ENCODE assay signal across 19 mouse cellular contexts in genomic region chr9:65529659-65530058, GRCm38 (mm10). TPM values are rescaled to one million over a fixed set of nuclear protein-coding genes. Genes with fewer than 3 reads are reported as not detected.
DNase-seq lines count a peak whose midpoint lies in the region; ATAC-seq lines count a peak whose summit lies in the region.
"Had no signal": no experiment of that assay in that cellular context is flagged by ENCODE, and none has a peak within 500 bp of the region (broad histone marks: within the 10 kb centered on the region; RNA-seq: fewer than 3 reads in every experiment).

No protein-coding gene starts in this region.

- peak; percentile 87 to 92 for DNase-seq in adrenal gland, adult (ENCODE audit: inconsistent age in 2 of 2, low spot score in 1 of 2)
- DNase-seq in adrenal gland, postnatal 4 days (ENCODE audit: low spot score in 2 of 2): no peak
- DNase-seq in adrenal gland, postnatal 10 days: peak; percentile 71
- DNase-seq in left cerebral cortex, postnatal 4 days: no peak
- no peak for DNase-seq in retina, postnatal 1 day
- DNase-seq: gastrocnemius, adult 2 months; kidney, postnatal 10 days; right cerebral cortex, postnatal 14 days; thymus, postnatal 14 days had no signal

- peak; percentile 90 for ATAC-seq in erythroid progenitor cell, adult 5-6 weeks (replicated peaks; ENCODE audit: low FRiP score, poor library complexity, severe bottlenecking)
- ATAC-seq in megakaryocyte progenitor cell, adult 5-6 weeks (replicated peaks; ENCODE audit: poor library complexity): peak; percentile 48
- ATAC-seq in CD4-positive, CD25-positive, alpha-beta regulatory T cell, adult 4 months: no peak
- ATAC-seq: forebrain, embryonic 13.5 days; intestine, embryonic 16.5 days had no signal

- intact Hi-C loops in left cerebral cortex, postnatal 4 days (cut with DNase I): no loop called here

RNA-seq across cellular contexts. Expression of gene Ankdd1a, which starts 9.7 kb away (rescaled TPM):
- 1 to 10 TPM; 1.1 to 1.3 TPM for total RNA-seq in adrenal gland, postnatal 4 days (2021)
- under 1 TPM in 1 of 2 experiments, not detected in 1; 0.45 TPM for total RNA-seq in adrenal gland, postnatal 10 days (2021)
- not detected in 2 replicates for total RNA-seq in erythroid progenitor cell, adult 5-6 weeks (2015; ENCODE audit: low replicate concordance)
- not detected in 2 replicates for total RNA-seq in erythroid progenitor cell, adult 5-6 weeks (2017; ENCODE audit: low replicate concordance)
- total RNA-seq in megakaryocyte progenitor cell, adult 5-6 weeks (2015): not detected in 2 replicates
- not detected in 2 replicates for total RNA-seq in megakaryocyte progenitor cell, adult 5-6 weeks (2017)
- 1 to 10 TPM; 1.3 to 2.1 TPM for total RNA-seq in left cerebral cortex, postnatal 4 days (2021)
- under 1 TPM in 1 of 2 experiments, not detected in 1; 0.35 TPM for polyA plus RNA-seq in CD4-positive, CD25-positive, alpha-beta regulatory T cell, adult 4 months (2017; shearing (Covaris generic))
- total RNA-seq: ES-E14; gastrocnemius, adult 2 months; heart, adult 8-10 months had no signal
- polyA plus RNA-seq: embryonic facial prominence, embryonic 12.5 days; forebrain, embryonic 13.5 days; intestine, embryonic 16.5 days; limb, embryonic 11.5 days; lung, embryonic 16.5 days had no signal

RNA-seq across cellular contexts. Expression of gene Plekho2, which starts 50.2 kb away (rescaled TPM):
- total RNA-seq in adrenal gland, postnatal 4 days (2021): 10 to 100 TPM; 44.7 to 45.4 TPM
- total RNA-seq in adrenal gland, postnatal 10 days (2021): 10 to 100 TPM; 32.5 to 37.8 TPM
- total RNA-seq in erythroid progenitor cell, adult 5-6 weeks (2015; ENCODE audit: low replicate concordance): 32.3 and 42.2 TPM in 2 replicates
- total RNA-seq in erythroid progenitor cell, adult 5-6 weeks (2017; ENCODE audit: low replicate concordance): 48.6 and 54.6 TPM in 2 replicates
- 17.9 and 19.0 TPM in 2 replicates for total RNA-seq in megakaryocyte progenitor cell, adult 5-6 weeks (2015)
- total RNA-seq in megakaryocyte progenitor cell, adult 5-6 weeks (2017): 12.8 and 15.3 TPM in 2 replicates
- 1 to 10 TPM; 6.1 to 7.0 TPM for total RNA-seq in left cerebral cortex, postnatal 4 days (2021)
- polyA plus RNA-seq in CD4-positive, CD25-positive, alpha-beta regulatory T cell, adult 4 months (2017; shearing (Covaris generic)): 10 to 100 TPM; 53.6 to 81.0 TPM

RNA-seq across cellular contexts. Expression of gene Pif1, which starts 57.3 kb away (rescaled TPM):
- 1 to 10 TPM; 4.8 to 4.9 TPM for total RNA-seq in adrenal gland, postnatal 4 days (2021)
- total RNA-seq in adrenal gland, postnatal 10 days (2021): 1 to 10 TPM; 2.0 to 3.3 TPM
- 75.0 and 77.1 TPM in 2 replicates for total RNA-seq in erythroid progenitor cell, adult 5-6 weeks (2015; ENCODE audit: low replicate concordance)
- 68.7 and 94.9 TPM in 2 replicates for total RNA-seq in erythroid progenitor cell, adult 5-6 weeks (2017; ENCODE audit: low replicate concordance)
- 8.1 and 8.4 TPM in 2 replicates for total RNA-seq in megakaryocyte progenitor cell, adult 5-6 weeks (2015)
- total RNA-seq in megakaryocyte progenitor cell, adult 5-6 weeks (2017): 12.0 and 14.5 TPM in 2 replicates
- 1 to 10 TPM; 1.7 to 1.9 TPM for total RNA-seq in left cerebral cortex, postnatal 4 days (2021)
- 1 to 10 TPM in 1 of 2 experiments, under 1 TPM in 1; 0.73 to 1.1 TPM for polyA plus RNA-seq in CD4-positive, CD25-positive, alpha-beta regulatory T cell, adult 4 months (2017; shearing (Covaris generic))
- total RNA-seq: gastrocnemius, adult 2 months; heart, adult 8-10 months had no signal

Comparison
In these comparisons a context has a peak if more than half of its experiments do, and no peak if none do; other contexts are left out.
1. DNase-seq: peak in adrenal gland, adult (2 of 2) and adrenal gland, postnatal 10 days (single experiment); none in adrenal gland, postnatal 4 days (0 of 2), left cerebral cortex, postnatal 4 days (single experiment) and retina, postnatal 1 day (single experiment).
2. RNA of gene Pif1, which starts 57.3 kb away (total RNA-seq): 68.7 to 94.9 TPM in erythroid progenitor cell, adult 5-6 weeks; 8.1 to 14.5 TPM in megakaryocyte progenitor cell, adult 5-6 weeks, 4.8 to 4.9 TPM in adrenal gland, postnatal 4 days, 2.0 to 3.3 TPM in adrenal gland, postnatal 10 days and 1.7 to 1.9 TPM in left cerebral cortex, postnatal 4 days; every median in the first group is over 4 times any median in the second.